Mouse (Mus musculus) kidney, postnatal 25 days (tissue): Measurements from ENCODE around the gene Klk1b4.

Experiments used
- DNase-seq, 2 experiments: peaks; one replicate each; pipeline ENCODE4 v3.0.0; 2021; ENCODE audit warnings: mixed read lengths in 2 of 2

Gene Klk1b4

GRCm38 (mm10) chr7:44254930-44255329 lies 47.7 kb downstream of the Klk1b4 start:
- no peak for DNase-seq

GRCm38 (mm10) chr7:44257278-44257677 lies 50.0 kb downstream of the Klk1b4 start, which contains the start of gene Acp4:
Gene Acp4 (minus strand): TSS chr7:44257378.
- DNase-seq: no peak

- DNase-seq: no peak
These were observed 53.2 kb downstream of the Klk1b4 start for GRCm38 (mm10) chr7:44260410-44260809.

GRCm38 (mm10) chr7:44261147-44261546 lies 53.9 kb downstream of the Klk1b4 start, which contains the start of gene Gm15517:
Gene Gm15517 (plus strand): TSS chr7:44261447.
- DNase-seq: no peak
